Mouse (Mus musculus) heart, embryonic 10.5 days (tissue): Measurements from ENCODE around the gene Kcna4. TPM values are rescaled to one million over a fixed set of nuclear protein-coding genes. Genes with fewer than 3 reads are reported as not detected.

Experiments used
- DNase-seq: peaks from one replicate; pipeline ENCODE4 v3.0.0-alpha.2; 2017; ENCODE audit warnings: low spot score
- H3K27ac ChIP-seq: fragments of 300-500 bp; sonication (generic); 2 replicates; pipeline ENCODE4 v1.5.1; 2016; ENCODE audit warnings: mild to moderate bottlenecking
- H3K27me3 ChIP-seq: fragments of 300-500 bp; sonication (generic); 2 replicates; pipeline ENCODE4 v1.6.1; 2016; ENCODE audit warnings: mild to moderate bottlenecking; ENCODE audit not compliant: poor library complexity, insufficient read depth, severe bottlenecking
- H3K36me3 ChIP-seq: fragments of 300-500 bp; sonication (generic); 2 replicates; pipeline ENCODE4 v1.6.1; 2016; ENCODE audit warnings: mild to moderate bottlenecking, moderate library complexity
- H3K4me1 ChIP-seq: fragments of 300-500 bp; sonication (generic); 2 replicates; pipeline ENCODE4 v1.6.1; 2016; ENCODE audit warnings: mild to moderate bottlenecking
- H3K4me3 ChIP-seq: fragments of 300-500 bp; sonication (generic); 2 replicates; pipeline ENCODE4 v1.5.1; 2016; ENCODE audit warnings: mild to moderate bottlenecking, moderate library complexity
- H3K9me3 ChIP-seq: fragments of 300-500 bp; sonication (generic); 2 replicates; pipeline ENCODE4 v1.6.1; 2016; ENCODE audit warnings: mild to moderate bottlenecking, moderate library complexity
- whole genome bisulfite sequencing: fragments of 180-500 bp; shearing (Covaris S2); methylation state at CpG from one replicate; pipeline ENCODE4 v1.1.7; 2016; 5-methylcytosine and 5-hydroxymethylcytosine counted together
- polyA plus RNA-seq: library from polyadenylated mRNA; unstranded; fragments of >200 nt; fragmentation: Nextera tagmentation; extraction: Ambion mirVana; gene quantifications from 2 replicates; pipeline ENCODE4 v1.2.1, GENCODE M21; 2016

Gene Kcna4
- 1.3 and 2.7 TPM in 2 replicates for polyA plus RNA-seq

DNA sequence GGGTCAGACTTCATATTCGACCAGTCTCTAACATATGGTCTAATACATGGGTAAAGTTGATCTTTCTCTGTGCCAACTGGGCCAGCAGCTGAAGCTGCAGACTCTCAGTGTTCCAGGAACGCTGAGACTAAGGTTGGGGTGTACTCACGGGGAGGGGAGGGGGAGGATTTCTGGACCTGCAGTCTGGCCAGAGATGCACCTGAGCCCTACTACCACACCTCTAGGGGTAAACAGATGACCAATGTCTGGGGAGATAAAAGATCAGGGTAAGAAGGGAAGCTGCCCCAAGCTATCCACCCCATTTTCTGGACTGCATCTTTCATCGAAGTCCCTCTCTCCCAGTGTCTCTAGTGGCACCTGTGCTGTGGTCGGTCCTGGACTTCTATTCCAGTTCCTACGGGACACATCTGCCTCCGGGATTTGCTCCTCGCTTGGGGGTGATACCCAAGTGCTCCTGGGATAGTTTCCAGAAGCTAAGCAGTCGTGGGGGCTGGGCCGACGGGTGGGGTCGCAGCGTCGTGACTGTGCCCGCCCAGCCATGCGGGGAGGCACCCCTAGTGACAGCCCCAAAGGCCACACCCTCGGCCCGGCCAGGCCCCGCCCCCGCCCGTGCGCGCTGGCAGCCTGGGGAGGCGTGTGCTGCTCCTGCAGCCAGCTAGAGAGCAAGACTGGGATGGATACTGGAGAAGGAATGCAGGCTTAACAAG is at the start of gene Kcna4:
Kcna4 (plus strand) TSS at position 650 of the 707 bp plus-strand sequence.
- peaks cover 6% of the 10 kb centered on the region; the same call in 1 of the 2 replicates for H3K27me3 ChIP-seq
- no peaks in the 10 kb centered on the region; the same call in 1 of the 2 replicates for H3K36me3 ChIP-seq
- WGBS, result 6% methylated on average over 24 of the region's 24 CpGs

GRCm38 (mm10) chr2:107258091-107258490 is 32.3 kb upstream of the Kcna4 start:
- 73% methylated on average over 3 of the region's 3 CpGs for WGBS
- H3K36me3 ChIP-seq, result no peaks in the 10 kb centered on the region
- no peaks in the 10 kb centered on the region for H3K4me1 ChIP-seq
- DNase-seq, result no peak
- H3K9me3 ChIP-seq, result no peaks in the 10 kb centered on the region
- H3K4me3 ChIP-seq, result no peak overlapping the region
- H3K27ac ChIP-seq, result no peak overlapping the region
- H3K27me3 ChIP-seq, result no peaks in the 10 kb centered on the region

More for the DNA sequence above, at the start of gene Kcna4:
- peak; percentile 83 for DNase-seq
- Histone ChIP-seq H3K4me1 (0 out of 2 replicates have a peak, but pooled peaks cover 2% of the 10 kb centered on the region), H3K9me3 (no peaks in the 10 kb centered on the region), H3K27ac (peak within 1 kb of the TSS; percentile 56; the same call in 1 of the 2 replicates), H3K4me3 (peak within 1 kb of the TSS; percentile 66)

- H3K36me3 ChIP-seq, result no peaks in the 10 kb centered on the region
- no peak overlapping the region for H3K27ac ChIP-seq
- DNase-seq, result no peak
- no peaks in the 10 kb centered on the region for H3K9me3 ChIP-seq
- 67% methylated on average over 2 of the region's 2 CpGs for WGBS
- no peaks in the 10 kb centered on the region for H3K4me1 ChIP-seq
- H3K27me3 ChIP-seq, result no peaks in the 10 kb centered on the region
- H3K4me3 ChIP-seq, result no peak overlapping the region
Measured at GRCm38 (mm10) chr2:107266251-107266650, 24.2 kb upstream of the Kcna4 start.

DNA sequence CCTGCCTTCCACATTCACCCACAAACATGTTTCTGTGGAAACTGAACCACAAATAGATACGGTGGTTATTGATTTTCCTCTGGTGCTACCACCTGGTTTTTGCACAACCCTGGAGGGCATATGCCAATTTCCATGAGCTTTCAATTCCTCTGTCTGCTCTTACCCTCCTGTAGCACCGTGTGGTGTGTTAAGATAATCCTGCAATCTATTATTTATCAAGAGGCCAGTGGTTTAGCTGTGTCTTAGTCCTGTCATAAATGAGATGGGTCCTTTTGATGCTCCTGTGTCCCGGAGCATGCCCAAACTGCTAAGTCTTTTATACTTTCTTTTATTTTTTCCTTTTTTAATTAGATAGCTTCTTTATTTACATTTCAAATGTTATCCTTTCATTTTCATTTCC is 20.4 kb upstream of the Kcna4 start:
- 71% methylated on average over 3 of the region's 3 CpGs for WGBS
- H3K27ac ChIP-seq, result no peak overlapping the region
- no peak overlapping the region for H3K4me3 ChIP-seq
- H3K27me3 ChIP-seq, result no peaks in the 10 kb centered on the region
- H3K9me3 ChIP-seq, result no peaks in the 10 kb centered on the region
- DNase-seq, result no peak
- no peaks in the 10 kb centered on the region for H3K36me3 ChIP-seq
- H3K4me1 ChIP-seq, result no peaks in the 10 kb centered on the region

DNA sequence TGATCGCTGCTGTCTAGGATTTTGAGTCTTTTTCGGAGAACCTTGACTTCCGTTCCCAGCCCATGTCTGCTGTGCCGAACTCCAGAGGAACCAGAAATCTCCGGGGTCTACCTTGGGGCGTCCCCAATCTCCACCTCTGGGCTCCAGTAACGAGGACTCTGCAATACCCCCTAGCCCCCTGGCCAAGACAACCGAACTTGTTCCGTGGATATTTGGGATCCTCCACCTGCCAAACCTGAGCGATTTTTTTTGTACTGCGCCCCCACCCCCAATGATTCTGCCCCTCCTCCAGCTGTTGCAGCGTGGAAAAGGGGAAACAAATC is 219 bp downstream of the Kcna4 start:
- peak overlapping the region; percentile 66 for H3K4me3 ChIP-seq
- no peak for DNase-seq
- H3K27me3 ChIP-seq, result peaks cover 6% of the 10 kb centered on the region; the same call in 1 of the 2 replicates
- no peaks in the 10 kb centered on the region for H3K9me3 ChIP-seq
- 0 out of 2 replicates have a peak, but pooled peaks cover 2% of the 10 kb centered on the region for H3K4me1 ChIP-seq
- 0 out of 2 replicates have a peak overlapping the region, but pooled peaks have one; percentile 56 for H3K27ac ChIP-seq
- H3K36me3 ChIP-seq, result no peaks in the 10 kb centered on the region; the same call in 1 of the 2 replicates
- WGBS, result under 1% methylated on average over 12 of the region's 12 CpGs

GRCm38 (mm10) chr2:107291142-107291541 is 703 bp downstream of the Kcna4 start:
- Histone ChIP-seq H3K36me3 (no peaks in the 10 kb centered on the region; the same call in 1 of the 2 replicates), H3K27ac (peak overlapping the region; percentile 56; the same call in 1 of the 2 replicates), H3K4me1 (0 out of 2 replicates have a peak, but pooled peaks cover 2% of the 10 kb centered on the region), H3K9me3 (no peaks in the 10 kb centered on the region), H3K27me3 (peaks cover 6% of the 10 kb centered on the region; the same call in 1 of the 2 replicates), H3K4me3 (peak overlapping the region; percentile 66)
- DNase-seq, result peak; percentile 74
- 2% methylated on average over 16 of the region's 16 CpGs for WGBS

DNA sequence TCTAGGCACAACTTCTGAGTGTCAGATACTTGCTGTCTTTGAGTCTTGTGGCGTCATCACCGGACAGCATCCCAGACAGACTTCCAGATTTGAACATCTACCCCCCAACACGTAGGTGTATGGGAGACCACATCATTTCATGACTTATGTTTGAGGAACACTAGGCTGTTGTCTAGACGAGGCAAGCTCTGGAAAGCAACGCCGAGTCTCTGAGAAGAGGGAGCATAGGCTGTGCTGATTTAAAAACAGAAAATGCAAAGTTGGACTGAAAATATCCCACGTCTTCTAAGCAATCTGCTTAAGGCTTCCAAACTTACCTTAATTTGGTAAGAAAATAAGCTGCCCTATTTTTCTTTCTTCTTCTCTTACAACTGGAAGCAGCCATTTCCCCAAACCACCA is 4.1 kb downstream of the Kcna4 start:
- H3K27ac ChIP-seq, result no peak overlapping the region
- no peak for DNase-seq
- H3K4me3 ChIP-seq, result no peak overlapping the region
- H3K9me3 ChIP-seq, result no peaks in the 10 kb centered on the region
- no peaks in the 10 kb centered on the region; the same call in 1 of the 2 replicates for H3K36me3 ChIP-seq
- WGBS, result 90% methylated on average over 7 of the region's 7 CpGs
- peaks cover 6% of the 10 kb centered on the region; the same call in 1 of the 2 replicates for H3K27me3 ChIP-seq
- H3K4me1 ChIP-seq, result 0 out of 2 replicates have a peak, but pooled peaks cover 2% of the 10 kb centered on the region

DNA sequence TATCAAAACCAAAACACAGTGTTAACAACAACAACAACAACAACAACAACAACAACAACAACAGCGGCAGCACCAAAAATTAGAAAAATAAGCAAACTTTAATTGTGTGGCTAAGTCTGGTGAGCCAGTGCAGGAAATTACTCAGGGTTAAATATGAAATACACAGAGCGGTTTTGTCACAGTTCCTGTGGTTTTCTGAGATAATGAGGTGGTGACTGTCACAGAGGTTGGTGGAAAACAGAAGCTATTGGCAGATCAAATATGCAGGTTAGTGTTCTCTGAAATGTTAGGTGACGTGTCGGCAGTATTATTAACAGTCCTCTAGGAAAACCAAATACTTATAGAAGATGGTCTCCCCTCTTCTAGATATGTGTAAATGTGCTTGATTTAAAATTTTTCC is 11.4 kb downstream of the Kcna4 start:
- H3K27me3 ChIP-seq, result no peaks in the 10 kb centered on the region
- 92% methylated on average over 4 of the region's 4 CpGs for WGBS
- H3K9me3 ChIP-seq, result no peaks in the 10 kb centered on the region
- H3K27ac ChIP-seq, result no peak overlapping the region
- no peaks in the 10 kb centered on the region for H3K36me3 ChIP-seq
- DNase-seq, result no peak
- peaks cover 5% of the 10 kb centered on the region; the same call in 1 of the 2 replicates for H3K4me1 ChIP-seq
- H3K4me3 ChIP-seq, result no peak overlapping the region

DNA sequence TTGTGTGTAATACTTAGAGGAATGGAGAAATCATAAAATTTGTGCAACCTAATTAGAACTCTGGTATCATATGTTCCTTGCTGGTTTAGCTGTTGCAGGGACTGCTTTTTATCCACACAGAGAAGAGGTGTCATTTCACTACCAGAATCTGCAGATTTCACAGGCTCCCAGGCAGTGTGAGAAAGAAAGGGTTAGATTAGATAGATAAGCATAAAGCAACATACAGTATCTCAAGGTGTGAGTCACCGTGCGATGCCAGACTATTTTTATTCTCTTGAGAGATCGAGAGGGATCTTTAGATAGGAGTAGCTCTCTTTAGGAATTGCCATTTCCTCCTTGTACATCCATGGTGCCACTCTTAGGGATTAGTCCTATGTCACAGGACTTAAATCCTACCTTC is 14.3 kb downstream of the Kcna4 start:
- H3K36me3 ChIP-seq, result no peaks in the 10 kb centered on the region
- no peaks in the 10 kb centered on the region for H3K9me3 ChIP-seq
- 28% methylated on average over 3 of the region's 3 CpGs for WGBS
- DNase-seq, result no peak
- no peak overlapping the region for H3K4me3 ChIP-seq
- no peaks in the 10 kb centered on the region for H3K27me3 ChIP-seq
- peaks cover 5% of the 10 kb centered on the region; the same call in 1 of the 2 replicates for H3K4me1 ChIP-seq
- no peak overlapping the region; the same call in 1 of the 2 replicates for H3K27ac ChIP-seq

DNA sequence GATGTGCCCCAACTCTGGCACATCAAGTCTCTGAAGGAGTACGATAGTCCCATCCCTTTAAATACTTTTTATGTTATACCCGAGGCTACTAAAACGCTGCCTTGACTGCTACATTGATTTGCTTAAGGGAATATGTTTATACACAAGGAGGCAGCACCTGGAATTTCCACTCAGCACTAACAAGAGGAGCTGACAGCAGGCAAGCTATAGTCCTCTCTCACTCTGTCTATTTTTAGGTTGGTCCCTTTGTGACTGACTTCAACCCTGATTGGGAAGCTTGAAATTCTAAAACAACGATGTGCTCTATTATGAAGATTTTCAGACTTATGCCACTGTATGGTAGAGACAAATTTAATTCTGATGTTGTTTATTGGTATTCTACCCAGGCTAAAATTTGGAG is 15.6 kb downstream of the Kcna4 start:
- no peaks in the 10 kb centered on the region for H3K27me3 ChIP-seq
- peak overlapping the region; percentile 47; the same call in 1 of the 2 replicates for H3K27ac ChIP-seq
- H3K4me3 ChIP-seq, result no peak overlapping the region
- peaks cover 5% of the 10 kb centered on the region; the same call in 1 of the 2 replicates for H3K4me1 ChIP-seq
- DNase-seq, result no peak
- no peaks in the 10 kb centered on the region for H3K36me3 ChIP-seq
- WGBS, result 48% methylated on average over 4 of the region's 4 CpGs
- H3K9me3 ChIP-seq, result no peaks in the 10 kb centered on the region

DNA sequence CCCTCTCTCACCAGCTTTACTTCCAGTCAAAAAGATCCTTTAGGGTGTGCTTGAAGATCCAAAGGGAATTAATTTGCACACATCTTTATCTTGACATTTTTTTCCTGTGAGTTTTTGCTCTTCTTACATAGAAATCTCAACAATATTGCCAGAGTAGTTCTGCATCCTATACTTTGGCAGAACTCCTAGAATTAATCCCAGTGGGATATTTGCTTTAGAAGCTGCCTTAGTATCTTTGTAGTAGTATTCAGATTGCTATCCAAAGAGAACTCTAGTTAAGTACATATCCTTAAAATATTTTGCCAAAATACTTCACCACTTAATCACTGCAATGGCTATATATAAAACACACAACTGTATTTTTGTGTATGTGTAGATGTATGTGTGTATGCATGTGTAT is 28.2 kb downstream of the Kcna4 start:
- Histone ChIP-seq H3K4me3 (no peak overlapping the region), H3K36me3 (no peaks in the 10 kb centered on the region), H3K4me1 (0 out of 2 replicates have a peak, but pooled peaks cover 3% of the 10 kb centered on the region), H3K27me3 (no peaks in the 10 kb centered on the region), H3K9me3 (no peaks in the 10 kb centered on the region), H3K27ac (no peak overlapping the region)
- no peak for DNase-seq

GRCm38 (mm10) chr2:107321596-107322226 is 31.3 kb downstream of the Kcna4 start:
- DNase-seq, result no peak
- 78% methylated on average over 4 of the region's 4 CpGs for WGBS
- H3K4me3 ChIP-seq, result no peak overlapping the region
- H3K9me3 ChIP-seq, result no peaks in the 10 kb centered on the region
- H3K27me3 ChIP-seq, result no peaks in the 10 kb centered on the region
- no peaks in the 10 kb centered on the region for H3K36me3 ChIP-seq
- no peak overlapping the region for H3K27ac ChIP-seq
- H3K4me1 ChIP-seq, result 0 out of 2 replicates have a peak, but pooled peaks cover 3% of the 10 kb centered on the region

DNA sequence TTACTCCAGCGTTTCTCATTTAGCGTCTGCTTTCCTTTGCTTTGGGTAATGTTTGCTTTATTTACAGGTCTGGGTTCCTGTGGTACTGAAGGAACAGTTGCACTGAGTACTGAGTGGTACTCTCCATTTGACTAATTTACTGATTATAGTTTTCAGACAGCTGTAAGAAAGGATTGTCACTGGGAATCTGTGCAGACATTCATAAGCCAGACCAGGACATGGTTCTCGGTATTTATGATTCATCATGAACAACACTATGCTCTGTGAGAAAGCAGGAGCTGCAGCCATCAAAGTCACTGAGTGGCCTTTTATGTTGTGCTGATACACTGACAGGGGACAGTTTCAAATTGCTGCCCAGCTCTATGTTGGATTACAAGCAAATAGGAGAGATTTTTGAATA is 33.7 kb downstream of the Kcna4 start:
- Histone ChIP-seq H3K9me3 (no peaks in the 10 kb centered on the region), H3K27ac (no peak overlapping the region), H3K4me3 (no peak overlapping the region), H3K27me3 (no peaks in the 10 kb centered on the region), H3K4me1 (0 out of 2 replicates have a peak, but pooled peaks cover 3% of the 10 kb centered on the region), H3K36me3 (no peaks in the 10 kb centered on the region)
- DNase-seq, result no peak
- 91% methylated on average over 3 of the region's 3 CpGs for WGBS
